Mouse (Mus musculus): ENCODE results near the gene Stat2.

- TF ChIP-seq CTCF (IDR thresholded peaks at IDR 0.05; ENCODE audit: borderline replicate concordance, insufficient read depth, low read length) = no peak
- TF ChIP-seq POLR2A (IDR thresholded peaks at IDR 0.05; ENCODE audit: low read depth, low read length) = no peak
These were observed 7.8 kb downstream of the Stat2 start for GRCm38 (mm10) chr10:128278158-128278557.

Data from embryonic fibroblast, embryonic 13.5 days (primary cell).